Mouse (Mus musculus) stomach, embryonic 16.5 days (tissue): ENCODE measurements around the gene Mrap2. TPM values are rescaled to one million over a fixed set of nuclear protein-coding genes. Genes with fewer than 3 reads are reported as not detected.

Experiments
- ATAC-seq: fragments of 200-750 bp; cut with Nextera tagmentation; 2 replicates; pipeline ENCODE4 v1.8.0; 2017; ENCODE audit warnings: moderate number of reproducible peaks, moderate TSS enrichment; ENCODE audit not compliant: insufficient read depth, low FRiP score
- H3K27ac ChIP-seq: fragments of 300-500 bp; sonication (generic); 2 replicates; pipeline ENCODE4 v1.5.1; 2014; ENCODE audit warnings: low read length
- H3K27me3 ChIP-seq: fragments of 300-500 bp; sonication (generic); 2 replicates; pipeline ENCODE4 v1.6.1; 2014; ENCODE audit warnings: low read length, control low read depth, mixed read lengths; ENCODE audit not compliant: control insufficient read depth, insufficient read depth
- H3K36me3 ChIP-seq: fragments of 300-500 bp; sonication (generic); 2 replicates; pipeline ENCODE4 v1.6.1; 2014; ENCODE audit warnings: low read length; ENCODE audit not compliant: control insufficient read depth, insufficient read depth
- H3K4me1 ChIP-seq: fragments of 300-500 bp; sonication (generic); 2 replicates; pipeline ENCODE4 v1.6.1; 2014; ENCODE audit warnings: low read length, control low read depth, mixed read lengths; ENCODE audit not compliant: control insufficient read depth, insufficient read depth
- H3K4me2 ChIP-seq: fragments of 300-500 bp; sonication (generic); 2 replicates; pipeline ENCODE4 v1.6.1; 2014; ENCODE audit warnings: low read depth, low read length, mixed read lengths
- H3K4me3 ChIP-seq: fragments of 300-500 bp; sonication (generic); replicated peaks from 2 replicates; pipeline ENCODE4 v1.5.1; 2014; ENCODE audit warnings: mild to moderate bottlenecking, low read length
- H3K9ac ChIP-seq: fragments of 300-500 bp; sonication (generic); 2 replicates; pipeline ENCODE4 v1.6.1; 2014; ENCODE audit warnings: low read length
- H3K9me3 ChIP-seq: fragments of 300-500 bp; sonication (generic); replicated peaks from 2 replicates; pipeline ENCODE4 v1.6.1; 2016; ENCODE audit warnings: low read length, control low read depth; ENCODE audit not compliant: control insufficient read depth
- WGBS: fragments of 180-500 bp; shearing (Covaris S2); extraction: QIAGEN DNeasy Blood & Tissue Kit; methylation state at CpG from one replicate; pipeline ENCODE4 v1.1.7; 2014; 5-methylcytosine and 5-hydroxymethylcytosine counted together
- polyA plus RNA-seq: library from polyadenylated mRNA; unstranded; fragments of >200 nt; fragmentation: Nextera tagmentation; extraction: Ambion mirVana; gene quantifications from 2 replicates; pipeline ENCODE4 v1.2.1, GENCODE M21; 2015

The Mrap2 gene
- polyA plus RNA-seq, 1 experiment from 2014 or later: 0.13 TPM

- ATAC-seq: no peak
- Histone ChIP-seq H3K36me3 (no peaks in the 10 kb centered on the region), H3K9me3 (no peaks in the 10 kb centered on the region), H3K9ac (no peak overlapping the region), H3K4me2 (no peak overlapping the region), H3K27ac (no peak overlapping the region), H3K4me1 (no peaks in the 10 kb centered on the region), H3K27me3 (no peaks in the 10 kb centered on the region), H3K4me3 (no peak overlapping the region)
- WGBS: 52% methylated on average over 3 of the region's 3 CpGs
These were observed 23.9 kb downstream of the Mrap2 start for GRCm38 (mm10) chr9:87168051-87168450.

- Histone ChIP-seq H3K4me2 (no peak overlapping the region), H3K36me3 (no peaks in the 10 kb centered on the region), H3K9me3 (no peaks in the 10 kb centered on the region), H3K9ac (no peak overlapping the region), H3K27ac (no peak overlapping the region), H3K4me3 (no peak overlapping the region), H3K4me1 (no peaks in the 10 kb centered on the region), H3K27me3 (no peaks in the 10 kb centered on the region)
- ATAC-seq: no peak
- 86% methylated on average over 12 of the region's 12 CpGs for WGBS
These were observed 25.0 kb downstream of the Mrap2 start for GRCm38 (mm10) chr9:87169144-87169543.

- no peak for ATAC-seq
- H3K4me1 ChIP-seq: no peaks in the 10 kb centered on the region
- WGBS: 76% methylated on average over 3 of the region's 3 CpGs
- no peak overlapping the region for H3K4me2 ChIP-seq
- no peaks in the 10 kb centered on the region for H3K9me3 ChIP-seq
- no peak overlapping the region for H3K9ac ChIP-seq
- no peak overlapping the region for H3K27ac ChIP-seq
- H3K36me3 ChIP-seq: no peaks in the 10 kb centered on the region
- no peaks in the 10 kb centered on the region for H3K27me3 ChIP-seq
- H3K4me3 ChIP-seq: no peak overlapping the region
These were observed 26.8 kb downstream of the Mrap2 start for GRCm38 (mm10) chr9:87170891-87171290.

GRCm38 (mm10) chr9:87171517-87171916 is 27.4 kb downstream of the Mrap2 start:
- Histone ChIP-seq H3K27ac (no peak overlapping the region), H3K27me3 (no peaks in the 10 kb centered on the region), H3K4me2 (no peak overlapping the region), H3K9me3 (no peaks in the 10 kb centered on the region), H3K9ac (no peak overlapping the region), H3K4me3 (no peak overlapping the region), H3K4me1 (no peaks in the 10 kb centered on the region), H3K36me3 (no peaks in the 10 kb centered on the region)
- ATAC-seq: no peak
- WGBS: 72% methylated on average over 3 of the region's 3 CpGs

- H3K4me2 ChIP-seq: no peak overlapping the region
- no peak overlapping the region for H3K4me3 ChIP-seq
- WGBS: 45% methylated on average over 7 of the region's 7 CpGs
- no peak for ATAC-seq
- H3K36me3 ChIP-seq: no peaks in the 10 kb centered on the region
- H3K27ac ChIP-seq: no peak overlapping the region
- no peaks in the 10 kb centered on the region for H3K9me3 ChIP-seq
- no peaks in the 10 kb centered on the region for H3K4me1 ChIP-seq
- H3K9ac ChIP-seq: no peak overlapping the region
- no peaks in the 10 kb centered on the region for H3K27me3 ChIP-seq
These were observed 34.4 kb downstream of the Mrap2 start for GRCm38 (mm10) chr9:87178534-87178933.

- no peaks in the 10 kb centered on the region for H3K36me3 ChIP-seq
- ATAC-seq: no peak
- 84% methylated on average over 10 of the region's 10 CpGs for WGBS
- no peak overlapping the region for H3K4me2 ChIP-seq
- H3K9me3 ChIP-seq: no peaks in the 10 kb centered on the region
- H3K4me3 ChIP-seq: no peak overlapping the region
- H3K27ac ChIP-seq: no peak overlapping the region
- no peaks in the 10 kb centered on the region for H3K27me3 ChIP-seq
- H3K9ac ChIP-seq: no peak overlapping the region
- no peaks in the 10 kb centered on the region for H3K4me1 ChIP-seq
These were observed 38.1 kb downstream of the Mrap2 start for GRCm38 (mm10) chr9:87182231-87182630.

GRCm38 (mm10) chr9:87187336-87187735 is 43.2 kb downstream of the Mrap2 start:
- Histone ChIP-seq H3K4me1 (no peaks in the 10 kb centered on the region), H3K27ac (no peak overlapping the region), H3K4me2 (no peak overlapping the region), H3K36me3 (peaks cover 13% of the 10 kb centered on the region), H3K9ac (no peak overlapping the region), H3K9me3 (0 out of 2 replicates have a peak, but pooled peaks cover 5% of the 10 kb centered on the region), H3K27me3 (no peaks in the 10 kb centered on the region), H3K4me3 (no peak overlapping the region)
- 80% methylated on average over 4 of the region's 4 CpGs for WGBS
- ATAC-seq: no peak

- no peak for ATAC-seq
- 100% methylated on average over 1 of the region's 1 CpGs for WGBS
- H3K27me3 ChIP-seq: no peaks in the 10 kb centered on the region
These were observed 49.6 kb downstream of the Mrap2 start for GRCm38 (mm10) chr9:87193721-87194120.

GRCm38 (mm10) chr9:87197277-87197676 is 53.2 kb downstream of the Mrap2 start:
- H3K4me2 ChIP-seq: no peak overlapping the region
- no peak overlapping the region for H3K9ac ChIP-seq
- no peak overlapping the region for H3K4me3 ChIP-seq
- H3K36me3 ChIP-seq: peaks cover 12% of the 10 kb centered on the region
- 0 out of 2 replicates have a peak, but pooled peaks cover 4% of the 10 kb centered on the region for H3K9me3 ChIP-seq
- H3K4me1 ChIP-seq: no peaks in the 10 kb centered on the region
- H3K27me3 ChIP-seq: no peaks in the 10 kb centered on the region
- WGBS: 82% methylated on average over 3 of the region's 3 CpGs
- no peak overlapping the region for H3K27ac ChIP-seq
- no peak for ATAC-seq

More at GRCm38 (mm10) chr9:87193721-87194120, 49.6 kb downstream of the Mrap2 start:
- 0 out of 2 replicates have a peak, but pooled peaks cover 9% of the 10 kb centered on the region for H3K9me3 ChIP-seq
- H3K4me3 ChIP-seq: no peak overlapping the region
- H3K27ac ChIP-seq: no peak overlapping the region
- H3K36me3 ChIP-seq: peaks cover 24% of the 10 kb centered on the region
- no peaks in the 10 kb centered on the region for H3K4me1 ChIP-seq
- H3K9ac ChIP-seq: no peak overlapping the region
- H3K4me2 ChIP-seq: no peak overlapping the region

GRCm38 (mm10) chr9:87198036-87198435 is 53.9 kb downstream of the Mrap2 start:
- H3K4me3 ChIP-seq: no peak overlapping the region
- H3K9me3 ChIP-seq: no peaks in the 10 kb centered on the region
- no peak for ATAC-seq
- H3K4me1 ChIP-seq: no peaks in the 10 kb centered on the region
- H3K36me3 ChIP-seq: peaks cover 5% of the 10 kb centered on the region; the same call in 1 of the 2 replicates
- WGBS: 71% methylated on average over 6 of the region's 6 CpGs
- H3K27ac ChIP-seq: no peak overlapping the region
- no peak overlapping the region for H3K9ac ChIP-seq
- H3K4me2 ChIP-seq: no peak overlapping the region
- H3K27me3 ChIP-seq: no peaks in the 10 kb centered on the region
